Mouse (Mus musculus) ovary, adult 18-20 months (tissue): ENCODE measurements around the gene Socs4.
"Not testable (repeated sequence)": the region's sequence is repeated elsewhere in the genome, so short reads cannot be mapped to it uniquely, and the experiment has no call there.

Experiments
- DNase-seq: peaks from one replicate; pipeline ENCODE4 v3.0.0; 2022; ENCODE audit warnings: low spot score, mixed read lengths

Gene Socs4

DNA sequence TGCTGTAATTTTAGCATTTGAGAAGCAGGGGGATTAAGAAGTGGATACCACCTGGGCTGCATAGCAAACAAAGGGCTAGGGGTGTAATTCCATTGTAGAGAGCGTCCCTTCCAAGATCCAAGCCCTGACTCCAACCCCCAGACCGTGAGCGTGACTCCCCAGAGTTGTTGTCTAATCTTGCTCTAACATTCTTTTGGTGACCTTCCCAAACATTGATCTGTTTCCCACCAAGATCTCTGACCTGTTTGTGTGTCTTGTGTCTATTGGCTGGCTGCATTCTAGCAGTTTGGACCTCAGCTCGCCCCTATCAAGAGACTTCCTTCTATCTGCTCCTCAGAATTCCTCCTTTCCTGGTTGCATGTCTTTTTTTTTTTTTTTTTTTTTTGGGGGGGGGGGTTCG lies 10.3 kb downstream of the Socs4 start:
- no peak for DNase-seq

- peak; percentile 49 for DNase-seq
Observed at GRCm38 (mm10) chr14:47291772-47292171, 15.0 kb downstream of the Socs4 start.

DNA sequence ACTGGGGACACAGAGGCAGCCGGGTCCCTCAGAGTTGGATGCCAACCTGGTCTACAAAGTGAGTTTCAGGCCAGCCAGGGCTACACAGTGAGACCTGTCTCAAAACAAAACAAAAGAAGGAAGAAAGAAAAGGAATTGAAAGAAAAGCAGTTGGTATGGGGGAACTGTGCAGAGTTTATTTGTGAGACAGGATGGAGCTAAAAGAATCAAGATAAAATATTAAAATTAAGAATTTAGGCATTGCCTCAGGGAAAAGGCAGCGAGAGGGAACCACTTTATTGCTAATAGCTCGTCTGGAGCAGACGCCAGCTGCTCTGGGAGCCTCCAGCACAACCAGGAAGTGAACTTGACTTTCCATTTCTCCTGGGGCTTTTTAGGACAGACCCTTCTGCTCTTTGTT lies 17.4 kb downstream of the Socs4 start:
- DNase-seq = no peak

GRCm38 (mm10) chr14:47296232-47296631 lies 19.5 kb downstream of the Socs4 start:
- no peak for DNase-seq

GRCm38 (mm10) chr14:47297785-47298407 lies 21.2 kb downstream of the Socs4 start, which contains the start of gene Mapk1ip1l:
Mapk1ip1l (plus strand) TSS chr14:47298266.
- peak; percentile 75 for DNase-seq

GRCm38 (mm10) chr14:47298408-47298792 lies 21.7 kb downstream of the Socs4 start:
- no peak for DNase-seq

DNA sequence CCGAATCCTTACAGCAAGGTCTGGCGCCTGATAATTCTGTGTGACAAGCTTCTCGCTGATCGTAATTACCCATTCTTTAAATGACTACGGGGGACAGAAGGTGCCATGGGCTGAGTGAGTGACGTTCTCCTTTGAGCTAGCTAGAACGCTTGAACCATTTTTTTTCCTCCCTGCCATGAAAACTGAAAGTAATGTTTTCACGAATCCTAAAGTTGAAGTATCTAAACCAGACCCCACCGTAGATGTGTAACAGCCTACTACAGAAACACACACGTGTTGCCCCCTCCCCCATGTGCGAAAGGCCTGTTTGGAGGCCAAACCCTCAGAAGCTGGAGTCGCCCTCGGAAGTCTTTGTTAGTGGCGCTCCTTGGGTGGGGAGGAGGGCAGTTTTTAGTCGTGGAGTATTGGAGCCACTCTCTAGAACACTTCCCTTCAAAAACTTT lies 22.1 kb downstream of the Socs4 start:
- DNase-seq = no peak

DNA sequence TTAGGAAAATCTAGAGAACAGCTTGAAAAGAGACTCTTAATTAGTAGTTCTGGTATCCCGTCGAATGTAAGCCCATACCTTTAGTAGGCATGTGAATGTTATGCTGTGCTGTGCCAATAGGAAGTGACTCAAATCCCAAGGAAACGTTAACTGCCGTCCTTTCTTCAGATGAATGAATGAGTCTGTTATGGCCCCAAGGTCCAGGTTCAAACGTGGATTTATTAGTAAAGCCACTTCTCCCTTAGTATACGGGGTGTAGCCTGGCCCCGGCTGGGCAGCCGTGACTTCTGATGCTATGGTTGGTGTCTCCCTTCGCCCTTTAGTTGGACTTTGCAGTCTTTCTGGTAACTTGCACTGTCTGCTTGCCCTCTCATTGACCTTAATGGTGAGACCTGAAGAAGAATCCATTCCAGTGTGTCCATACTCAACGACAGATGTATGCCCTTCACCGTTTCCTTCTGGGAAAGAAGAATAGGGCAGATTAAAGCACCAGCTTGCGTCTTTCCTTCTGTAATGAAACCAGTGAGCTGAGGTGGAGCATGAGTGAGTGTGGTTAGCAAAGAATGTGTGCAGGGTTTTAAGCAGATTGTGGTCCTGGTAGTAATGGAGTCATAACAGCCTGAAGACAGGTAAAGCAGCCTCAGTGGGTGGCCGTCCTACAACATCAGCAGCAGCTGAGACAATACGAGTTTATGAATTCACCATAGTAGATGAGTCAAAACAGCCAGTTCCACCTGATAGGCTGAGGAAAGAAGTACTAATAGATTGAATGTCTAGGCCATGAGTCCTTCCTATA lies 26.4 kb downstream of the Socs4 start:
- DNase-seq = no peak

DNA sequence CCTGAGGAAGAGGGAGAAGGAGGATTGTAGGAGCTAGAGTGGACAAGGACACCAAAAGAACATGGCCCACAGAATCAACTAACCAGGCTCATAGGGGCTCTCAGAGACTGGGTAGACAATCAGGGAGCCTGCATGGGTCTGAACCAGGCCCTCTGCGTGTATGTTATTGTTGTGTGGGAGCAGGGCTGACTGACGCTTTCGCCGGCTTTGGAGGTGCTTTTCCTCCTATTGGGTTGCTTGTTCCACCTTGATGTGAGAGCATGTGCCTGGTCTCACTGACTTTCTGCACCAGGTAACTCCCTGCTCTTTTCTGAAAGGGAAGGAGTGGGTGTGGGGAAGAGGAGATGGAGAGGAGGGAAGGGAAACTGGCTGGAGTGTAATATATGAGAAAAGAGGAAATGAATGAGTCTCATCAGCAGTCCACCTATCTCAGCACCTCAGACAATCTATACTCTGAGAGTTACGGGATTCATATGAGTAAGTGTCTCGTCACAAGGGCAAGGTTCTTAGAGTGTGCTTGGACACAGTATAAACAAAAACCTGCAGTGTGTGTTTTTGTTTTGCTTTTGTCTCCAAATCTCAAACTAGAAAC lies 28.2 kb downstream of the Socs4 start:
- DNase-seq = no peak

DNA sequence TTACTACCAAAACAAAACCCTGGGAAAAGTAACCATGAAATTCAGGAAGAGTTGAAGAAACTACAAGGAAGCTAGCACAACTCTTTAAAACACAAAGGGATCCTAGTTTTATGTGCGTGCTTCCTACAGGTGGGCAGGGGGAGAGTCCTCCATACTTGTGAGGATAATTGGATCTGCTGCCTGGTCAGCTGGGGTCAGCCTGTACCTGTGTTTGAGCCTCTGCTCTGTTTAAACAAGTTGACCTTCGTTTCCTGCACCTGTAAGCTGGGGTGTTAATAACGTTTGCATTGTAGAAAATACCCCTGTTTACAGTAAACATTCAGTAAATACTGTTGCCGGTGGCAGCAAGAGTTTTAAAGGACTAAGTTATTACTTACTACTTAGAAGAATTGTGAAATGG lies 29.2 kb downstream of the Socs4 start:
- no peak for DNase-seq

DNA sequence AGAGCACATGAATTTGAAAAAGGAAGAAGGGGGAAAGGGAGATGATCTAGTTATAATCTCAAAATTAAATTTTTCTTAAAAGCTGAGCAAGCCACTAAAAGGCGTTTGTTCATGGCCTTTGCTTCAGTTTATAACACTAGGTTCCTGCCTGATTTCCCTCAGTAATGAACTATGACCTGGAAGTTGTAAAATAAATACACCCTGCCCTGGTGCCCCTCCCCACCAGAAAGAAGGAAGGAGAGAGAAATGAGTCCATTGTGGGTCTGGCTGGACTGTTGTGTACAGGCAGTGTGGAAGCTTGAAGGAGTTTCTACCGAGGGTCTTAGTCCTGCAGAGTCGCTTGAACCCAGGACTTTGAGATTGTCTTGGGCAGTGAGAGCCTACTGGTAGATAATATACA lies 30.9 kb downstream of the Socs4 start:
- DNase-seq = no peak

DNA sequence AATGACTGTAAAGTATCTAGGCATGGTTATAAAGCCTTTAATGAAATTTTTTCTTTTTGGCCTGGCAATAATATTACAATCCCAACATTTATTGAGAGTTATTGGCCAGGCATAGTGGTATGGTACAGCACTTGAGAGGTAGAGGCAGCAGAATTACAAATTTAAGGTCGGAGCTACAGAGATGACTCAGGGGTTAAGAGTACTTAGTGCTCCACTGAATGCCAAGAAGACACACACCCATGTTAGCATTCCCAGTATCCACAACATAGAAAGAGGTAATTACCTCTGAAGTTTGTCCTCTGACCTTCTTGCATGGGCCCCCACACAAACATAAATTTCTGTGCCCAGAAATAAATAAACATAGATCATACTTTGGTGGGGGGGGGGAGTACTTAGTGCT lies 32.3 kb downstream of the Socs4 start:
- no peak for DNase-seq

DNA sequence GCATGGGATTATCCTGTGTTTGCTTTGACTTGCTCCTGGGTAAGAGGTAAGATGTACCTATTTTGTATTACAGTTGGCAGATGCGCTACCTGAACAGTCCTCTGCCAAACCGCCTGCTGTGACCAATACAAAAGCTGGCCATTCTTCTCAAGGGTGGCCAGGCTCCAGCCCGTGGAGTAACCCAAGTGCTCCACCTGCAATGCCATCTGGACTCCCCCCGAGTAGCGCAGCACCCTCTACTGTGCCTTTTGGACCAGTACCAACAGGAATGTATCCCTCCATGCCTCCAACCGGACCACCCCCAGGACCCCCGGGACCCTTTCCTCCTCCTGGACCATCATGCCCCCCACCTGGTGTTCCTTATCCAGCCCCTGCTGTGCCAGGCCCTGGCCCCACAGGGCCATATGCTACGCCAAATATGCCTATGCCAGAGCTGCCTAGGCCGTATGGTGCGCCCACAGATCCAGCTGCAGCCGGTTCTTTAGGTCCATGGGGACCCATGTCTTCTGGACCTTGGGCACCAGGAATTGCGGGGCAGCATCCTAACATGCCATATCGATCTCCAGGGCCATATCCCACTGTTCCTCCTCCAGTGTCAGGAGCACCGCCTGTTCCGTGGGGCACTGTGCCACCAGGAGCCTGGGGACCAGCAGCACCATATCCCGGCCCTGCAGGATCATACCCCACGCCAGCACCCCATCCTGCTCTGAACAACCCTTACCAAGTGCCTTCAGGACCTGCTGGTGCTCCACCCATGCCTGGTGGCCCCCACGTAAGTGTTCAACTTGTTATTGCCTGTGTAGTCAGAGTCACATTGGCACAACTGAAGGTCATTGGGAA lies 33.8 kb downstream of the Socs4 start:
- no peak for DNase-seq

DNA sequence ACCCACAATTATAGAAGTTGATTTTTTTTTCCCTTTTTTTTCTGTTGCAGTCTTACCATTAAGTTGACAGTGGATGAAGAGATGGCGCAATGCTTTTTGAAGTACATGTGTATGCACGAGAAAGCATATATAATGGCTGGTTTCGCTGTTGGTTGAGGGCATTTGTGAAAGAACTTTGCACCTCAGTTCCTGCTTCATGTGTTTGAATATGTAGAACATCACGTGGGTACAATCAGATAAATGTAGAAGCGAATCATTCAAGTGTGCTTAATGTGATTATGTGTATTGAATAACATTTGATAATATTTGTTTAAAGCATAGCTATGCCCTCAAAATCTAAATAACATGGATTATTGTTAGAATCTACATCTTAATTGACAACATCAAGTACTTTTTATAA lies 42.6 kb downstream of the Socs4 start:
- DNase-seq = no peak

DNA sequence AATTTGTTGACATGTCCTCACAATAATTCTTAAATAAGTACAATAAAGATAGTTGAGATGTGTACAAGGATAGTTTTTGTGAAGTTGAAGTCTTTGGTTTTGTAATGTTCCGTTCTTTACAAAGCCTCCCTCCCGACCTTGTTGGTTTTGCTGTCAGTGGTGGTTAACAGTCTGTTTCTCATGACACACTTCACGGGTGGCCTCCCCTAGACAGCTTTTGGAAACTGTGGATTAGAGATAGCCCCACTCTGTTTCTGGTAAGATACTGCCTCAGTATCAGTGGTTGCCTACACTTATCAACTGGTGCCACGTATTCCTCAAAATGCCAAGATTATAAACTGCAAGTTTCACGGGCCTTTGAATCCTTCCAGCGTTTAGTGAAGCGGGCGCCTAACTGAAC lies 44.9 kb downstream of the Socs4 start:
- not testable (repeated sequence) for DNase-seq

DNA sequence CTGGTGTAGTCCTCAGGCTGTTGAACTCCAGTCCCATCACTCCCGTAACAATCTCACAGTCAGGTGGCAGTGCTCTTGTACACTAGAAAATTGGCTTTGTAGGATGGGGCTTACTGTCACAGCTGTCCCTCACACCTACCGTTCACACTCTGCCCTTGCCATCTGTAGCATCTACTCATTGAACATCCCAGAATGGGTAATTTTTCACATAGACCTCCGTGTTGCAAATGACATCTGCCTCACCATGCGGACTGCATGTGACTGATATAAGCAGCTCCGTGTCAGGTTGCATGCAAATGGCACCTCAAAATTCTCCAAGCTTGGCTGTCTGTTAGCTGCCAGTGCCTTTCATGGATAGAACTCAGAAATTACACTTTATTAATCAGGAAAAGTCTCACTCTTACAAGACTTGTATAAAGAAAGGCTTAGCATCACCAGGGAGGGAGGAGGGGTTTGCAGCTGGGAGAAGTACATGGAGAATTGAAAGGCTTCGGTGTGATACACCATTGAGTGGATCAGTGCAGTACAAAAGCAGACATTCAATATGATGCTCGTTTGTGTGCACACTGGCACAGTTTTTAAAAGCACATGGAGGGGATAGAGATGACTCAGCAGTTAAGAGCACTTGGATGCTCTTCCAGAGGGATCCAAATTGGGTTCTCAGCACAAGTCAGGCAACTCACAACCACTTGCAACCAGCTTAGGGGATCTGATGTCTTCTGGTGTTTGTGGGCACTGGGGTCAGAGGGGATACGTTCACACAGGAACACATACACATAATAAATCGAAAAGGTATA lies 49.4 kb downstream of the Socs4 start:
- no peak for DNase-seq

- no peak for DNase-seq
Observed at GRCm38 (mm10) chr14:47327347-47327746, 50.6 kb downstream of the Socs4 start.

DNA sequence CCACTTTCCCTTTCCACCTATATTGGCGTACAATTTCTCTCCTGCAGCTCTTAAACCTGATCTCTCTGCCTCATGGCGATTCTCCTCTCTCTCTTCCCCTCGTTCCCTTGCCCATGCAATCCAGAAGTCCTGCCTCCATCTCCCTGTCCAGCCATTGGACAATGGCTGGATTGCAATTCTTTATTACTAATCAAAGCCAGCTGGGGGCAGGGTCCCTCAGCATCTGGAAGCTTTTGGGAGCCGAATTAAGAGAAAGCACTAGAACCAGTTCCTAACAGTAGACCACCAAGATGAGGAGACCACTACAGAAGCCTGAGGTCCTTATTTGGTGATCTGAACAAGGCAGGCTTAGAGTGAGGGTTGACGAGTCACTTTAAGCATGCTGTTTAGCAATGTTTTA lies 55.2 kb downstream of the Socs4 start:
- no peak for DNase-seq

- DNase-seq = no peak
Observed at GRCm38 (mm10) chr14:47334819-47335218, 58.1 kb downstream of the Socs4 start.

DNA sequence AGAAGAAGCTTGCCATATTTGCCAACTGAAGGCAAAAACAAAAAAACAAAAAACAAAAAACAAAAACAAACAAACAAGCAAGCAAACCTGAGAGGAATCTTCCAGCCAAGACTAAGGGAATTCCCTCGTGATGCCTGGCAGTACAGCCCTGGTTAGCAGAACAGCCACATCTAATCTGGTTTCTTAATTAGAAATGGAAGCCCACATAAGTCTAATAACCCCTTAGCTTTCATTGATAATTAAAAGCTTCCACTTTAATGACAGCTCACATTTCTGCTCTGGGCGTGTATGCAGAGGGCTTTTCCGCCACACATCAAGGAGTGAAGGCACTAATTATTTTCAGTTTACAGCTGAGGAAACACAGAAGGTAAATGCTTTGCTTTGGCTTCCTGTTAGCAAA lies 58.6 kb downstream of the Socs4 start:
- no peak for DNase-seq

DNA sequence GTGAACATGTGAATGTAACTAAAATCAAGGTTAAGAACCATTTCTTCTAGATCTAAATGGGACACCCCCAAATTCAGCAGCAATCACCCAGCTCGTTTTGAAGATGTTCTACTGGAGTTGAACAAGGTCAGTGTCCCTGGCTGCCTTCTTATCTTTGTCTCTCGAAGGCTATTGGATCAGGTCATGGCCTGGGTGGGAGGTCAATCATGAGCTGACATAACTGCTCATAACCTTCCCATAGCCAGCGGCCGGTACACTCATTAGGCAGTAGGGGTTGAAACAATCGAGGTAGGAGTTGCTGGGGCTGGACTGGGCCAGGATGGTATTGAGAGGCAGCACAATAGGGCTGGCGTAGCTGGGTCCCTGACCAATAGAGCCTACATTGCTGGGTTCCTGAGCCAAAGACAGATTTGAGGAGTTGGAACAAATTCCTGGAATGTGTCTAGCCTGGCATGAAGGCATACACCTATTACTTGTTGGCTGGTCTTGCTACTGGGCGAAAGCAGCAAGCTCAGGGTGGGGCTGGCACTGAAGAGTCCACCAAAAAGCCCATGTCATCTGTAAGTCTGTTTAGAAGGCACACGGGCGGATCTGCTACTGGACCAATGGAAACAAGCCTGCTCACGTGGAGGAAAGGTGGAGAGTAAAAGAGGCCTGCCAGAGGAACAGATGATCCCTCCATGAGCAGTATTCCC lies 63.6 kb downstream of the Socs4 start:
- no peak for DNase-seq
